Mouse (Mus musculus) ovary, postnatal 14 days (tissue): ENCODE results near the gene Rasgef1a.

ENCODE experiments used
- DNase-seq: peaks from one replicate; pipeline ENCODE4 v3.0.0; 2022; ENCODE audit warnings: low spot score

The Rasgef1a gene

GRCm38 (mm10) chr6:118027036-118027435, 15.8 kb downstream of the Rasgef1a start:
- no peak for DNase-seq

GRCm38 (mm10) chr6:118031467-118031866, 20.2 kb downstream of the Rasgef1a start:
- no peak for DNase-seq

GRCm38 (mm10) chr6:118035639-118036038, 24.4 kb downstream of the Rasgef1a start:
- DNase-seq, result no peak

GRCm38 (mm10) chr6:118036118-118036805, 25.0 kb downstream of the Rasgef1a start:
- no peak for DNase-seq

GRCm38 (mm10) chr6:118036866-118037265, 25.6 kb downstream of the Rasgef1a start:
- DNase-seq, result no peak

GRCm38 (mm10) chr6:118045180-118045579, 33.9 kb downstream of the Rasgef1a start:
- no peak for DNase-seq

GRCm38 (mm10) chr6:118045892-118046291, 34.7 kb downstream of the Rasgef1a start:
- no peak for DNase-seq

- no peak for DNase-seq
These were observed 35.3 kb downstream of the Rasgef1a start for GRCm38 (mm10) chr6:118046511-118046910.

- DNase-seq, result no peak
These were observed 35.7 kb downstream of the Rasgef1a start for GRCm38 (mm10) chr6:118046924-118047323.

GRCm38 (mm10) chr6:118047811-118048505, 36.7 kb downstream of the Rasgef1a start:
- DNase-seq, result no peak

- no peak for DNase-seq
These were observed 38.5 kb downstream of the Rasgef1a start for GRCm38 (mm10) chr6:118049776-118050175.

- no peak for DNase-seq
These were observed 40.2 kb downstream of the Rasgef1a start for GRCm38 (mm10) chr6:118051474-118051873.

GRCm38 (mm10) chr6:118055209-118055608, 44.0 kb downstream of the Rasgef1a start:
- DNase-seq, result no peak

GRCm38 (mm10) chr6:118061266-118061665, 50.0 kb downstream of the Rasgef1a start:
- DNase-seq, result no peak

GRCm38 (mm10) chr6:118063266-118063665, 52.0 kb downstream of the Rasgef1a start:
- DNase-seq, result no peak

GRCm38 (mm10) chr6:118064968-118065530, 53.8 kb downstream of the Rasgef1a start:
- peak; percentile 47 for DNase-seq

GRCm38 (mm10) chr6:118065837-118066198, 54.6 kb downstream of the Rasgef1a start:
- DNase-seq, result no peak

GRCm38 (mm10) chr6:118066199-118067081, 55.2 kb downstream of the Rasgef1a start:
- DNase-seq, result no peak

- no peak for DNase-seq
These were observed 56.5 kb downstream of the Rasgef1a start for GRCm38 (mm10) chr6:118067720-118068119.

- no peak for DNase-seq
These were observed 59.2 kb downstream of the Rasgef1a start for GRCm38 (mm10) chr6:118070321-118071012.

GRCm38 (mm10) chr6:118071013-118071350, 59.7 kb downstream of the Rasgef1a start:
- no peak for DNase-seq

GRCm38 (mm10) chr6:118071416-118071815, 60.2 kb downstream of the Rasgef1a start:
- DNase-seq, result no peak
